Mouse (Mus musculus): Measurements from ENCODE around the gene Gm38394.

The Gm38394 gene

GRCm38 (mm10) chr1:133585995-133586537 is 75.1 kb downstream of the Gm38394 start:
- WGBS: 52% methylated on average over 6 of the region's 6 CpGs

- WGBS: 80% methylated on average over 11 of the region's 11 CpGs
Observed at GRCm38 (mm10) chr1:133571293-133571692, 89.8 kb downstream of the Gm38394 start.

All from cerebral cortex, adult 2 months (tissue).